Mouse (Mus musculus) lung, postnatal 0 days (tissue): Measurements from ENCODE around the gene Flad1.

ENCODE experiments used
- CTCF ChIP-seq: IDR thresholded peaks from 2 replicates; pipeline ENCODE4 v1.5.1; 2016; ENCODE audit warnings: antibody characterized with exemption, mild to moderate bottlenecking
- EP300 ChIP-seq: IDR thresholded peaks from 2 replicates; pipeline ENCODE4 v1.6.1; 2016; ENCODE audit warnings: antibody characterized with exemption, mild to moderate bottlenecking, control low read depth

- TF ChIP-seq EP300, result no peak
- no peak for TF ChIP-seq CTCF
Measured at GRCm38 (mm10) chr3:89406887-89407286, 4.8 kb downstream of the Flad1 start.
